In genomic region chr7:127194633-127195029, GRCm38 (mm10) we compare ENCODE assay signal across 1 mouse cellular context.
TF ChIP-seq lines count a peak whose summit lies in the region.

No protein-coding gene starts in this region.

TF ChIP-seq in CH12.LX, 34 proteins besides CTCF, POLR2A, EP300 and RAD21:
- TF ChIP-seq E2F4 (IDR thresholded peaks at IDR 0.05; ENCODE audit: insufficient replicate concordance, low read depth, low read length): no peak
- TF ChIP-seq CHD2 (IDR thresholded peaks at IDR 0.05; ENCODE audit: low read length): peak; percentile 29; the same call in 1 of the 2 replicates
- TF ChIP-seq SIN3A (IDR thresholded peaks at IDR 0.05; ENCODE audit: low read length): 0 out of 2 replicates have a peak, but pooled peaks have one; percentile 20
- TF ChIP-seq TBP (conservative IDR thresholded peaks at IDR 0.05; ENCODE audit: low read depth, low read length): no peak
- TF ChIP-seq USF1 (IDR thresholded peaks at IDR 0.05; ENCODE audit: low read depth, low read length): no peak
